Mouse (Mus musculus) macrophage (primary cell): Measurements from ENCODE around the gene Txnrd2. TPM values are rescaled to one million over a fixed set of nuclear protein-coding genes. Genes with fewer than 3 reads are reported as not detected.

ENCODE experiments used
- H3K27ac ChIP-seq: fragments of 350-480 bp; formaldehyde crosslinking; 2 replicates; pipeline ENCODE4 v1.9.0; 2021
- H3K36me3 ChIP-seq: fragments of 350-480 bp; formaldehyde crosslinking; 2 replicates; pipeline ENCODE4 v1.9.0; 2021; ENCODE audit errors: inconsistent target
- H3K4me3 ChIP-seq: fragments of 350-480 bp; formaldehyde crosslinking; 2 replicates; pipeline ENCODE4 v1.9.0; 2021; ENCODE audit errors: inconsistent target
- H3K79me2 ChIP-seq: fragments of 350-480 bp; formaldehyde crosslinking; 2 replicates; pipeline ENCODE4 v1.9.0; 2021; ENCODE audit errors: inconsistent target
- WGBS: methylation state at CpG from one replicate; pipeline ENCODE4 v1.1.7; 2026; ENCODE audit warnings: inconsistent platforms; ENCODE audit not compliant: missing documents; 5-methylcytosine and 5-hydroxymethylcytosine counted together
- polyA plus RNA-seq: library from polyadenylated mRNA; stranded (reverse); fragments of 250-400 nt; gene quantifications from 3 replicates; pipeline ENCODE4 v1.2.4, GENCODE M21; 2018; ENCODE audit warnings: inconsistent platforms

Gene Txnrd2
- polyA plus RNA-seq, 1 experiment from 2014 or later: 10.3 TPM

GRCm38 (mm10) chr16:18436128-18436527, 9.9 kb downstream of the Txnrd2 start:
- 93% methylated on average over 6 of the region's 6 CpGs for WGBS
- Histone ChIP-seq H3K36me3 (peaks cover 29% of the 10 kb centered on the region), H3K79me2 (no peaks in the 10 kb centered on the region), H3K4me3 (no peak overlapping the region), H3K27ac (no peak overlapping the region)

- Histone ChIP-seq H3K27ac (no peak overlapping the region), H3K4me3 (no peak overlapping the region), H3K36me3 (peaks cover 44% of the 10 kb centered on the region), H3K79me2 (no peaks in the 10 kb centered on the region)
- WGBS: 28% methylated on average over 8 of the region's 8 CpGs
Observed at GRCm38 (mm10) chr16:18443385-18443841, 17.2 kb downstream of the Txnrd2 start.

GRCm38 (mm10) chr16:18447243-18447642, 21.1 kb downstream of the Txnrd2 start:
- Histone ChIP-seq H3K79me2 (no peaks in the 10 kb centered on the region), H3K27ac (no peak overlapping the region), H3K36me3 (peaks cover 32% of the 10 kb centered on the region; the same call in 1 of the 2 replicates), H3K4me3 (no peak overlapping the region)

GRCm38 (mm10) chr16:18448104-18448503, 21.9 kb downstream of the Txnrd2 start:
- H3K79me2 ChIP-seq: no peaks in the 10 kb centered on the region
- WGBS: 89% methylated on average over 6 of the region's 6 CpGs
- H3K36me3 ChIP-seq: peaks cover 25% of the 10 kb centered on the region; the same call in 1 of the 2 replicates

GRCm38 (mm10) chr16:18449005-18449404, 22.8 kb downstream of the Txnrd2 start:
- peaks cover 24% of the 10 kb centered on the region; the same call in 1 of the 2 replicates for H3K36me3 ChIP-seq
- no peaks in the 10 kb centered on the region for H3K79me2 ChIP-seq
- H3K4me3 ChIP-seq: no peak overlapping the region
- no peak overlapping the region for H3K27ac ChIP-seq
- WGBS: 97% methylated on average over 4 of the region's 4 CpGs

More at GRCm38 (mm10) chr16:18448104-18448503, 21.9 kb downstream of the Txnrd2 start:
- no peak overlapping the region for H3K27ac ChIP-seq
- H3K4me3 ChIP-seq: no peak overlapping the region

GRCm38 (mm10) chr16:18451486-18452181, 25.4 kb downstream of the Txnrd2 start:
- Histone ChIP-seq H3K4me3 (no peak overlapping the region), H3K27ac (no peak overlapping the region), H3K36me3 (peaks cover 31% of the 10 kb centered on the region; the same call in 1 of the 2 replicates), H3K79me2 (no peaks in the 10 kb centered on the region)
- WGBS: 91% methylated on average over 9 of the region's 9 CpGs

GRCm38 (mm10) chr16:18452361-18452862, 26.2 kb downstream of the Txnrd2 start:
- Histone ChIP-seq H3K36me3 (peaks cover 39% of the 10 kb centered on the region), H3K4me3 (no peak overlapping the region), H3K27ac (no peak overlapping the region), H3K79me2 (no peaks in the 10 kb centered on the region)
- WGBS: 93% methylated on average over 8 of the region's 8 CpGs

- H3K4me3 ChIP-seq: no peak overlapping the region
- peaks cover 49% of the 10 kb centered on the region for H3K36me3 ChIP-seq
- WGBS: 90% methylated on average over 5 of the region's 5 CpGs
Observed at GRCm38 (mm10) chr16:18453846-18454245, 27.7 kb downstream of the Txnrd2 start.

GRCm38 (mm10) chr16:18455407-18455806, 29.2 kb downstream of the Txnrd2 start:
- Histone ChIP-seq H3K79me2 (no peaks in the 10 kb centered on the region), H3K4me3 (no peak overlapping the region), H3K27ac (no peak overlapping the region), H3K36me3 (peaks cover 53% of the 10 kb centered on the region)
- WGBS: 64% methylated on average over 5 of the region's 6 CpGs

More at GRCm38 (mm10) chr16:18453846-18454245, 27.7 kb downstream of the Txnrd2 start:
- Histone ChIP-seq H3K79me2 (no peaks in the 10 kb centered on the region), H3K27ac (no peak overlapping the region)

GRCm38 (mm10) chr16:18458661-18459060, 32.5 kb downstream of the Txnrd2 start:
- Histone ChIP-seq H3K27ac (no peak overlapping the region), H3K79me2 (no peaks in the 10 kb centered on the region), H3K36me3 (peaks cover 45% of the 10 kb centered on the region), H3K4me3 (no peak overlapping the region)

GRCm38 (mm10) chr16:18459335-18459954, 33.3 kb downstream of the Txnrd2 start:
- Histone ChIP-seq H3K79me2 (no peaks in the 10 kb centered on the region), H3K4me3 (no peak overlapping the region), H3K27ac (no peak overlapping the region), H3K36me3 (peaks cover 41% of the 10 kb centered on the region)
- 61% methylated on average over 12 of the region's 12 CpGs for WGBS

- 47% methylated on average over 11 of the region's 11 CpGs for WGBS
- H3K27ac ChIP-seq: no peak overlapping the region
- H3K4me3 ChIP-seq: no peak overlapping the region
- H3K79me2 ChIP-seq: no peaks in the 10 kb centered on the region
- H3K36me3 ChIP-seq: peaks cover 36% of the 10 kb centered on the region
Observed at GRCm38 (mm10) chr16:18459955-18460370, 33.8 kb downstream of the Txnrd2 start.

GRCm38 (mm10) chr16:18460826-18461225, 34.6 kb downstream of the Txnrd2 start:
- no peaks in the 10 kb centered on the region for H3K79me2 ChIP-seq
- WGBS: 96% methylated on average over 3 of the region's 3 CpGs
- no peak overlapping the region for H3K27ac ChIP-seq
- H3K36me3 ChIP-seq: peaks cover 30% of the 10 kb centered on the region
- H3K4me3 ChIP-seq: no peak overlapping the region

GRCm38 (mm10) chr16:18462031-18462430, 35.8 kb downstream of the Txnrd2 start:
- H3K4me3 ChIP-seq: no peak overlapping the region
- H3K79me2 ChIP-seq: no peaks in the 10 kb centered on the region
- no peak overlapping the region for H3K27ac ChIP-seq
- H3K36me3 ChIP-seq: peaks cover 18% of the 10 kb centered on the region
- 97% methylated on average over 9 of the region's 9 CpGs for WGBS

- 82% methylated on average over 8 of the region's 8 CpGs for WGBS
- Histone ChIP-seq H3K27ac (no peak overlapping the region), H3K79me2 (no peaks in the 10 kb centered on the region), H3K4me3 (no peak overlapping the region), H3K36me3 (peaks cover 12% of the 10 kb centered on the region)
Observed at GRCm38 (mm10) chr16:18462598-18462997, 36.4 kb downstream of the Txnrd2 start.
